ENCODE assay signal across 10 mouse cellular contexts in genomic region chr7:123322452-123323121, GRCm38 (mm10). TPM values are rescaled to one million over a fixed set of nuclear protein-coding genes. Genes with fewer than 3 reads are reported as not detected.
DNase-seq lines count a peak whose midpoint lies in the region; ATAC-seq and TF ChIP-seq lines count a peak whose summit lies in the region.
"Had no signal": no experiment of that assay in that cellular context is flagged by ENCODE, and none has a peak within 500 bp of the region (broad histone marks: within the 10 kb centered on the region; RNA-seq: fewer than 3 reads in every experiment).

No protein-coding gene starts in this region.

- H3K27ac ChIP-seq in intestine, postnatal 0 days (ENCODE audit: low read depth, low read length), result no peak overlapping the region
- no peak overlapping the region for H3K27ac ChIP-seq in hindbrain, embryonic 11.5 days (ENCODE audit: low read depth, low read length)
- H3K27ac ChIP-seq in forebrain, embryonic 15.5 days (replicated peaks), result no peak overlapping the region
- H3K27ac ChIP-seq: kidney, postnatal 0 days had no signal

- no peaks in the 10 kb centered on the region for H3K27me3 ChIP-seq in intestine, postnatal 0 days (replicated peaks; ENCODE audit: control insufficient read depth, insufficient read depth, low read length)
- H3K27me3 ChIP-seq in hindbrain, embryonic 11.5 days (ENCODE audit: control insufficient read depth, insufficient read depth, low read length), result no peaks in the 10 kb centered on the region
- H3K27me3 ChIP-seq in forebrain, embryonic 15.5 days, result no peaks in the 10 kb centered on the region

- TF ChIP-seq CTCF in intestine, postnatal 0 days (IDR thresholded peaks at IDR 0.05; ENCODE audit: low read depth), result no peak

- peaks cover 82% of the 10 kb centered on the region for H3K36me3 ChIP-seq in intestine, postnatal 0 days (ENCODE audit: control insufficient read depth, insufficient read depth)
- 0 out of 2 replicates have a peak, but pooled peaks cover 3% of the 10 kb centered on the region for H3K36me3 ChIP-seq in hindbrain, embryonic 11.5 days (ENCODE audit: control insufficient read depth, insufficient read depth, low read length)
- H3K36me3 ChIP-seq in forebrain, embryonic 15.5 days, result peaks cover 33% of the 10 kb centered on the region; the same call in 1 of the 2 replicates

- no peaks in the 10 kb centered on the region for H3K9me3 ChIP-seq in intestine, postnatal 0 days (ENCODE audit: control insufficient read depth)
- H3K9me3 ChIP-seq in hindbrain, embryonic 11.5 days (ENCODE audit: control insufficient read depth, low read length), result no peaks in the 10 kb centered on the region
- H3K9me3 ChIP-seq in forebrain, embryonic 15.5 days, result no peaks in the 10 kb centered on the region

- no peak overlapping the region for H3K4me3 ChIP-seq in intestine, postnatal 0 days (ENCODE audit: low read depth, low read length)
- H3K4me3 ChIP-seq in hindbrain, embryonic 11.5 days (ENCODE audit: low read depth, low read length), result no peak overlapping the region
- H3K4me3 ChIP-seq in forebrain, embryonic 15.5 days, result no peak overlapping the region

- intact Hi-C loops in heart, postnatal 36 days (cut with DNase I), result no loop called here

- WGBS in intestine, postnatal 0 days, result 58% methylated on average over 13 of the region's 13 CpGs
- 87% methylated on average over 13 of the region's 13 CpGs for WGBS in hindbrain, embryonic 11.5 days
- WGBS in forebrain, embryonic 15.5 days, result 87% methylated on average over 13 of the region's 13 CpGs

- no peaks in the 10 kb centered on the region for H3K4me1 ChIP-seq in intestine, postnatal 0 days (replicated peaks; ENCODE audit: control insufficient read depth, insufficient read depth, low read length)
- H3K4me1 ChIP-seq in hindbrain, embryonic 11.5 days (replicated peaks; ENCODE audit: control insufficient read depth, insufficient read depth, low read length), result no peaks in the 10 kb centered on the region
- H3K4me1 ChIP-seq in forebrain, embryonic 15.5 days, result no peaks in the 10 kb centered on the region

- H3K4me2 ChIP-seq in intestine, postnatal 0 days (replicated peaks; ENCODE audit: low read depth), result no peak overlapping the region
- no peak overlapping the region for H3K4me2 ChIP-seq in hindbrain, embryonic 11.5 days (replicated peaks; ENCODE audit: low read depth, low read length)
- H3K4me2 ChIP-seq in forebrain, embryonic 15.5 days (replicated peaks), result no peak overlapping the region

- DNase-seq in heart, adult 11 months, result peak; percentile 94
- no peak for DNase-seq in heart, postnatal 36 days
- peak; percentile 69 for DNase-seq in lung, postnatal 36 days
- DNase-seq in thymus, postnatal 36 days, result peak; percentile 15 to 43
- no peak for DNase-seq in hindbrain, embryonic 11.5 days (ENCODE audit: low spot score)
- no peak for DNase-seq in left cerebral cortex, adult 9 months (ENCODE audit: low spot score in 2 of 2)
- DNase-seq: adrenal gland, adult 8-10 months had no signal

- ATAC-seq in intestine, postnatal 0 days, result peak; percentile 78
- ATAC-seq in hindbrain, embryonic 11.5 days (ENCODE audit: low FRiP score), result no peak
- ATAC-seq in forebrain, embryonic 15.5 days (replicated peaks), result no peak

- H3K9ac ChIP-seq in intestine, postnatal 0 days (ENCODE audit: low read depth, low read length), result no peak overlapping the region
- no peak overlapping the region for H3K9ac ChIP-seq in hindbrain, embryonic 11.5 days (ENCODE audit: low read depth, low read length)
- no peak overlapping the region for H3K9ac ChIP-seq in forebrain, embryonic 15.5 days (replicated peaks)

RNA-seq across cellular contexts. Expression of gene Lcmt1, which starts 47.0 kb away (rescaled TPM):
- 10 to 100 TPM; 19.3 to 24.8 TPM for total RNA-seq in heart, postnatal 36 days (2021)
- 36.2 and 41.5 TPM in 2 replicates for polyA plus RNA-seq in intestine, postnatal 0 days (2015; fragmentation: Nextera tagmentation; extraction: Ambion mirVana)
- 69.5 and 70.5 TPM in 2 replicates for polyA plus RNA-seq in hindbrain, embryonic 11.5 days (2014; fragmentation: Nextera tagmentation; extraction: Ambion mirVana)
- 96.5 and 102 TPM in 2 replicates for polyA plus RNA-seq in forebrain, embryonic 15.5 days (2015; fragmentation: Nextera tagmentation; extraction: Ambion mirVana)

RNA-seq across cellular contexts. Expression of gene Arhgap17, which starts 47.1 kb away (rescaled TPM):
- total RNA-seq in heart, postnatal 36 days (2021), result 10 to 100 TPM; 18.5 to 20.7 TPM
- 17.2 and 18.0 TPM in 2 replicates for polyA plus RNA-seq in intestine, postnatal 0 days (2015; fragmentation: Nextera tagmentation; extraction: Ambion mirVana)
- polyA plus RNA-seq in hindbrain, embryonic 11.5 days (2014; fragmentation: Nextera tagmentation; extraction: Ambion mirVana), result 23.6 and 25.8 TPM in 2 replicates
- 10.1 and 10.3 TPM in 2 replicates for polyA plus RNA-seq in forebrain, embryonic 15.5 days (2015; fragmentation: Nextera tagmentation; extraction: Ambion mirVana)

Comparison
In these comparisons a context has a peak if more than half of its experiments do, and no peak if none do; other contexts are left out.
1. DNase-seq: peak in heart, adult 11 months (single experiment), lung, postnatal 36 days (single experiment) and thymus, postnatal 36 days (2 of 2); none in heart, postnatal 36 days (0 of 2), hindbrain, embryonic 11.5 days (single experiment) and left cerebral cortex, adult 9 months (0 of 2).